Mouse (Mus musculus) fibroblast of lung, adult 2 months (primary cell): Measurements from ENCODE around the gene Pigl.
"Not testable (repeated sequence)": the region's sequence is repeated elsewhere in the genome, so short reads cannot be mapped to it uniquely, and the experiment has no call there.

Experiments
- DNase-seq: peaks from one replicate; pipeline ENCODE4 v3.0.0-alpha.2; 2011; ENCODE audit warnings: low read depth

Gene Pigl

GRCm38 (mm10) chr11:62458276-62458724 lies at the start of gene Pigl, which contains the start of gene Ncor1:
Gene Pigl (plus strand): TSS chr11:62458460.
Gene Ncor1 (minus strand): TSS chr11:62458541.
- DNase-seq, result no peak

- DNase-seq, result no peak
Measured at GRCm38 (mm10) chr11:62408848-62409247, 49.4 kb upstream of the Pigl start.

GRCm38 (mm10) chr11:62409611-62410010 lies 48.6 kb upstream of the Pigl start:
- DNase-seq, result no peak

GRCm38 (mm10) chr11:62415026-62415425 lies 43.2 kb upstream of the Pigl start:
- no peak for DNase-seq

- no peak for DNase-seq
Measured at GRCm38 (mm10) chr11:62424525-62424924, 33.7 kb upstream of the Pigl start.

- no peak for DNase-seq
Measured at GRCm38 (mm10) chr11:62426266-62426665, 32.0 kb upstream of the Pigl start.

- no peak for DNase-seq
Measured at GRCm38 (mm10) chr11:62427105-62427504, 31.2 kb upstream of the Pigl start.

- DNase-seq, result no peak
Measured at GRCm38 (mm10) chr11:62432211-62432610, 26.0 kb upstream of the Pigl start.

- DNase-seq, result no peak
Measured at GRCm38 (mm10) chr11:62440670-62441315, 17.5 kb upstream of the Pigl start.

GRCm38 (mm10) chr11:62445799-62446198 lies 12.5 kb upstream of the Pigl start:
- DNase-seq, result no peak

- no peak for DNase-seq
Measured at GRCm38 (mm10) chr11:62448971-62449370, 9.3 kb upstream of the Pigl start.

GRCm38 (mm10) chr11:62455193-62455592 lies 3.1 kb upstream of the Pigl start:
- DNase-seq, result no peak

GRCm38 (mm10) chr11:62456021-62456482 lies 2.2 kb upstream of the Pigl start:
- no peak for DNase-seq

- DNase-seq, result no peak
Measured at GRCm38 (mm10) chr11:62456483-62457172, 1.6 kb upstream of the Pigl start.

- DNase-seq, result peak; percentile 57
Measured at GRCm38 (mm10) chr11:62457241-62457890, 894 bp upstream of the Pigl start.

GRCm38 (mm10) chr11:62457891-62458270 lies 379 bp upstream of the Pigl start:
- DNase-seq, result no peak

GRCm38 (mm10) chr11:62458780-62459179 lies 520 bp downstream of the Pigl start:
- DNase-seq, result no peak

GRCm38 (mm10) chr11:62462529-62462928 lies 4.3 kb downstream of the Pigl start:
- not testable (repeated sequence) for DNase-seq

- DNase-seq, result peak; percentile 36
Measured at GRCm38 (mm10) chr11:62463225-62463915, 5.1 kb downstream of the Pigl start.

- no peak for DNase-seq
Measured at GRCm38 (mm10) chr11:62464696-62465095, 6.4 kb downstream of the Pigl start.

- no peak for DNase-seq
Measured at GRCm38 (mm10) chr11:62465849-62466248, 7.6 kb downstream of the Pigl start.

- no peak for DNase-seq
Measured at GRCm38 (mm10) chr11:62466546-62466945, 8.3 kb downstream of the Pigl start.
